Mouse (Mus musculus) kidney, adult 2 months (tissue): ENCODE results near the gene Ppp6r3. TPM values are rescaled to one million over a fixed set of nuclear protein-coding genes. Genes with fewer than 3 reads are reported as not detected.

Experiments used
- DNase-seq: peaks from one replicate; pipeline ENCODE4 v3.0.0; 2021
- H3K27ac ChIP-seq: fragments of 200-500 bp; 2 replicates; pipeline ENCODE4 v1.5.1; 2012; ENCODE audit warnings: low read depth, low read length, control low read depth, inconsistent platforms; ENCODE audit not compliant: insufficient read depth
- H3K27me3 ChIP-seq: fragments of 200-500 bp; replicated peaks from 2 replicates; pipeline ENCODE4 v1.6.1; 2012; ENCODE audit warnings: mild to moderate bottlenecking, moderate library complexity, low read length, inconsistent platforms; ENCODE audit not compliant: control insufficient read depth, insufficient read depth
- H3K36me3 ChIP-seq: fragments of 200-500 bp; 2 replicates; pipeline ENCODE4 v1.6.1; 2012; ENCODE audit warnings: mild to moderate bottlenecking, moderate library complexity, low read length, inconsistent platforms; ENCODE audit not compliant: control insufficient read depth, insufficient read depth
- H3K4me1 ChIP-seq: fragments of 200-500 bp; 2 replicates; pipeline ENCODE4 v1.6.1; 2011; ENCODE audit warnings: low read length; ENCODE audit not compliant: control insufficient read depth, insufficient read depth
- H3K4me3 ChIP-seq: fragments of 200-500 bp; 2 replicates; pipeline ENCODE4 v1.5.1; 2011; ENCODE audit warnings: mild to moderate bottlenecking, low read depth, low read length, control low read depth; ENCODE audit not compliant: insufficient read depth
- CTCF ChIP-seq: fragments of 200-500 bp; conservative IDR thresholded peaks from 2 replicates; pipeline ENCODE4 v1.5.1; 2011; ENCODE audit warnings: low read depth, mild to moderate bottlenecking, control low read depth, low read length, moderate library complexity, mixed read lengths; ENCODE audit not compliant: insufficient read depth, insufficient read length
- POLR2A ChIP-seq: fragments of 200-500 bp; IDR thresholded peaks from one replicate; pipeline ENCODE4 v1.6.1; 2011; ENCODE audit warnings: low read depth, low read length, control low read depth
- WGBS: fragments of 180-500 bp; shearing (Covaris S2); methylation state at CpG from one replicate; pipeline ENCODE4 v1.1.7; 2018; 5-methylcytosine and 5-hydroxymethylcytosine counted together
- polyA plus RNA-seq: library from polyadenylated mRNA; depleted of rRNA; stranded (reverse); fragments of >200 nt; gene quantifications from 2 replicates; pipeline ENCODE4 v1.2.3, GENCODE M21; 2012

The Ppp6r3 gene
- polyA plus RNA-seq, 1 experiment = 52.5 TPM

DNA sequence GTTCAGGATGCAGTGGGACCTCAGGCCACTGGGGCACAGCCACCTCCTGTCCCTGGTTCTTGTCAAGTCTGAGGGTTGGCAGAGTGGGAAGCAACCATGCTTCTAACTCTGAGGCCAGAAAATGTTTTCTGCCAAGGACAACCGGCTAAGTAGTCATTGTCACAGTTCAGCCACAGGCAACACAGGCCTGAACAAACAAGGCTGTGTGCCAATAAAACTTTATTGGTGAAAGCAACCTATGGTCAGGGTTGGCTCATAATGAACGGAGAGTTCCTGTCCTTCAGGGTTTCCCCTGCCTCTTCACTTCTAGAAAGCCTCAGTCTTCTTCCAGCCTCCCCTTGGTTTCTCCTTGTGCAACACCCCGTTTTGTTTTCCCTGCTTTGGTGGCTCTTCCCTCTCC lies 139.7 kb downstream of the Ppp6r3 start:
- 70% methylated on average over 3 of the region's 3 CpGs for WGBS
- no peaks in the 10 kb centered on the region for H3K36me3 ChIP-seq
- no peak for DNase-seq
- no peaks in the 10 kb centered on the region for H3K27me3 ChIP-seq
- H3K27ac ChIP-seq = no peak overlapping the region
- TF ChIP-seq CTCF (no peak), POLR2A (no peak)
- H3K4me3 ChIP-seq = no peak overlapping the region
- no peaks in the 10 kb centered on the region for H3K4me1 ChIP-seq

DNA sequence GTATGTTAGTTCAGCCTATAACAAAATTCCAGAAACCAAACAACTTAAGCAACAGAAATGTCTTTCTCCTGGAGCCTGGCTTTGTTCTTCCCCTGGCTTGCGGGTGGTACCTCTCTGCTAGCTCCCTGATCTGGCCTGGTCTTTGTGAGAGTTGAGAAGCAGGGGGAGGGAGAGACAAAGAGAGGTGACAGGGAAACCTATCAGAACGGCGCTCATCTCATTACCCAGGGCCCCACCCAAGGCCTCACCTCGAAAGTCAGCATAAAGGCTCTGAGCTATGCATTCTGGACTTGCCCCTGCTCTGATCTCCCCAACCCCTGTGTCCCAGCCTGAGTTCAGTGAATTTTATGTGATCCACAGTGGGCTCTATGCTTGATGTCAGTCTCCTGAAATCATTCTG lies 140.9 kb downstream of the Ppp6r3 start:
- Histone ChIP-seq H3K4me1 (no peaks in the 10 kb centered on the region), H3K27ac (no peak overlapping the region), H3K27me3 (no peaks in the 10 kb centered on the region), H3K4me3 (no peak overlapping the region), H3K36me3 (no peaks in the 10 kb centered on the region)
- no peak for DNase-seq
- TF ChIP-seq CTCF (no peak), POLR2A (no peak)
- WGBS = 72% methylated on average over 4 of the region's 4 CpGs

DNA sequence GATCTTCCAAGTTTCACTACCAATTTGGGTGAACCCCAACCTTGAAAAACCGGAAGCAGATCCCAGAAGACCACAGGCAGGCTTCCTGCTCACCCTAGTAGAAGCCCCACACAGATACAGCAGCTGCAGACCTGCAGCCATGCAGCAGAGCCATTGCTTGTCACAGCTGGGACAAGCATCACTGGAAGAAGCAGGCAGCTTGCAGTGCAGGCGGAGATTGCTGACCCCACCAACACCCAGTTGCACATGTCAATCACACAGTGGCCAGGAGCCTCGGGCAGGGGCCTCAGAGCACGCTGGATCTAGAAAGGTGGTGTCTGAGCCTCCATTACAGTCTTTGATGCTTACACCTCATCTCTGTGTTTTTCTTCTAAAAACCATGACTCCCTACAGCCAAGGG lies 141.4 kb downstream of the Ppp6r3 start:
- Histone ChIP-seq H3K4me3 (no peak overlapping the region), H3K27me3 (no peaks in the 10 kb centered on the region), H3K27ac (no peak overlapping the region), H3K36me3 (no peaks in the 10 kb centered on the region), H3K4me1 (no peaks in the 10 kb centered on the region)
- 39% methylated on average over 4 of the region's 4 CpGs for WGBS
- TF ChIP-seq CTCF (no peak), POLR2A (no peak)
- DNase-seq = no peak

DNA sequence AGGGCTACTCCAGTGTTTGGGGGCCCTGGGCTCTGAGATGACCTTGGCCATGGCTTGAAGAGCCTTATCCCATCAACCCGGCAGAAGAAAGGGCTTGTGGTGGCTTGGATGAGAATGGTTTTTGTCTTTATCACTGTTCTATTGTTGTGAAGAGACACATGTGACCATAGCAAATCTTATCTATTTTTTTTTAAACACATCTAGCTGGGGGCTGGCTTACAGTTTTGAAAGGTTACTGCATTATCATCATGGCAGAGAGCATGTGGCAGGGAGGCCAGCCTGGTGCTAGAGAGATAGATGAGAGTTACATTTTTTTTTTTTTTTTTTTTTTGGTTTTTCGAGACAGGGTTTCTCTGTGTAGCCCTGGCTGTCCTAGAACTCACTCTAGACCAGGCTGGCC lies 143.6 kb downstream of the Ppp6r3 start:
- TF ChIP-seq POLR2A = no peak
- no peak for TF ChIP-seq CTCF
- H3K4me3 ChIP-seq = no peak overlapping the region
- no peaks in the 10 kb centered on the region for H3K36me3 ChIP-seq
- WGBS = 75% methylated on average over 2 of the region's 2 CpGs
- DNase-seq = no peak
- H3K27ac ChIP-seq = no peak overlapping the region
- H3K27me3 ChIP-seq = no peaks in the 10 kb centered on the region
- no peaks in the 10 kb centered on the region for H3K4me1 ChIP-seq

DNA sequence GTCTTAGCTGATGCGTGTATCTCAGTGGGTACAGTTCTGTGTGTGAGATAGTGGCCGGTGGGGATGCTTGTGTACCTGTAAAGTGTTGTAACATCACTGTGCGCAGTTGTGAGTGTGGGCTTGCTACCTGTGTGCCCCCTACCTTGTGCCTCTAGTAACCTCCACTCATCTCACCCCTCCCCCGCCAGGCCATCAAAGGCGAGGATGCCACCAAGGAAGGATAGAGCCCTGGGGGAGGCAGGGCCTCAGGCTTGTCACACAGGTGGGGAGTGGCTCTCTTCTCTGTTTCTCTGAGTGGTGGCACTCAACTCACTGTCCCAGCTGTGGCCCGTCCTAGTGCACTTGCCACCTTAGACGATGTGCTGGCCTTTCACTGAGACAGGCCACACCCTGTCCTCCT lies 144.5 kb downstream of the Ppp6r3 start:
- no peaks in the 10 kb centered on the region for H3K36me3 ChIP-seq
- no peak overlapping the region for H3K27ac ChIP-seq
- DNase-seq = no peak
- 70% methylated on average over 7 of the region's 7 CpGs for WGBS
- no peaks in the 10 kb centered on the region for H3K27me3 ChIP-seq
- H3K4me1 ChIP-seq = no peaks in the 10 kb centered on the region
- H3K4me3 ChIP-seq = no peak overlapping the region
- TF ChIP-seq POLR2A (no peak), CTCF (no peak)

DNA sequence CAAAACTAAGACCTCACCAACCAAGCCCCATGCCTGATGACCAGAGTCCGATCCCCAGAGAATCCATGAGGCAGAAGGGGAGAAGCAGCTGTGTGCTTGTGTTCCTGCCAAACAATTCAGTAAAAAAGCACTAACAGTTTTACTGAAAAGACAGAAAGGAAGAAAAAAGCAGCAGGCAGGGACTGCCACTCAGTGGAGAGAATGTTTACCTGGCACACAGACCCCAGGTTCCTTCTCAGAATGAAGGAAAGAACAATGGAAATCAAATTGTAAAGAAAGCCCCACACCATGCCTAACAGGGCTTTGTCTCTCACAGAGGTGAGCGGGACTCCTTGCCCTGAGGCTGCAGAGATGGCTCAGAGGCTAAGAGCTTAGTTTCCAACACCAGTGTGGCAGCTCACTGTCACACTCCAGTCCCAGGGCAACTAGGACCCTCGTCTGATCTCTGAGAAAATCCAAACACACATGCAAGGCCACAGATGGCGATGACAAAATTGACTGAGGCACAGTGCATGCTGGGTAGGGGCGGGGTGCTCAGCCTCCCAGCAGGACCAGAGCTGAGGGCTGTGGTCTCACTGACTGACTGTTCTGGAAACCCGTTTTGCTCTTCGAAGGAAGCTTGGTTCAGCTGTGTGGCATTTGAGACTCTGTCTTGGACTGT lies 146.3 kb downstream of the Ppp6r3 start:
- TF ChIP-seq POLR2A (no peak), CTCF (no peak)
- 65% methylated on average over 7 of the region's 7 CpGs for WGBS

DNA sequence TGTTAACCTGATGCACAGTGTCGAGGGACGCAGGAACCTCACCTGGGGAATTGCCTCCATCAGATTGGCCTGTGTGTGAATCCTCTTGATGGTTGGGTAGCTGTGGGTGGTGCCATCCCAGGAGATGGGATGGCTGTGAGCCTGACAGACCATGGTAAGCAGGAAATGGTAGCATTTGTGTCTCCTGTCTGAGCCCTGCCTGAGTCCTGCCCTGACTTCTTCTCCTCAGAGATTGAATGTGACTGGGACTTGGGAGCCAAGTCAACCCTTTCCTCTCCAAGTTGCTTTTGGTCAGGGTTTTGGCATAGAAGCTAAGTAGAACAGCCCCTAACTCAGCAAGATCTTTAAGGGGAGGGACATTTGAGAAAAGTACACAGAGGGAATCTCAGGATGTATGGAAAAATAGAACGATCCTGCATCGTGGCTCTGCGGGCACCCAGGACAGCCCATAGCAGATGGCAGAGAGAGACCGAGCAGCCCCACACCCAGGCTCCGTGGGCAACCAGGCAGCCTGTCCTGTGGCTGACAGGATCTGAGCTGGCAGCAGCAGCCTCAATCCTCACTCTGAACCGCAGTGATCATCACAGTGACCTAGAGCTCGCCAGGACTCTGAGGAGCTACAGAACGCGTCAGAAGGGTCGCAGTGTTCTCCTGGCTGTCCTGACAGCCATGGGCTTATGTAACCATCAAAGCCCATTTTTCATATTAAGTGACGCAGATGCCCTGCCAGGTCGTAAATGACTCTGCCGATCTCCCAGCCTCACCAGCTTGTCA lies 147.3 kb downstream of the Ppp6r3 start:
- WGBS = 80% methylated on average over 15 of the region's 15 CpGs
- no peaks in the 10 kb centered on the region for H3K4me1 ChIP-seq
- no peak for DNase-seq

More for the DNA sequence above, 146.3 kb downstream of the Ppp6r3 start:
- H3K4me1 ChIP-seq = no peaks in the 10 kb centered on the region
- no peak overlapping the region for H3K27ac ChIP-seq
- no peak overlapping the region for H3K4me3 ChIP-seq
- H3K36me3 ChIP-seq = no peaks in the 10 kb centered on the region
- H3K27me3 ChIP-seq = no peaks in the 10 kb centered on the region
- DNase-seq = no peak

More for the DNA sequence above, 147.3 kb downstream of the Ppp6r3 start:
- Histone ChIP-seq H3K27me3 (no peaks in the 10 kb centered on the region), H3K36me3 (no peaks in the 10 kb centered on the region), H3K4me3 (no peak overlapping the region), H3K27ac (no peak overlapping the region)
- TF ChIP-seq POLR2A = no peak
- no peak for TF ChIP-seq CTCF
